Mouse (Mus musculus): ENCODE data around the gene Galr3. TPM values are rescaled to one million over a fixed set of nuclear protein-coding genes. Genes with fewer than 3 reads are reported as not detected.
A peak's percentile ranks its signal among the peaks of the same experiment; 100 is the strongest.

The Galr3 gene
- polyA plus RNA-seq, 1 experiment from 2014 or later, result not detected

GRCm38 (mm10) chr15:79062376-79063159 is 20.9 kb downstream of the Galr3 start, which contains the start of gene Ankrd54:
TSS of gene Ankrd54 (minus strand) at chr15:79062893.
- under 1% methylated on average over 80 of the region's 80 CpGs for WGBS
- no peaks in the 10 kb centered on the region for H3K27me3 ChIP-seq (replicated peaks; ENCODE audit: control insufficient read depth, insufficient read depth, low read length)
- no peaks in the 10 kb centered on the region for H3K9me3 ChIP-seq (ENCODE audit: control insufficient read depth, low read length)
- peaks cover 16% of the 10 kb centered on the region for H3K4me1 ChIP-seq (replicated peaks; ENCODE audit: control insufficient read depth, insufficient read depth, low read length)
- H3K9ac ChIP-seq (replicated peaks; ENCODE audit: low read depth, low read length), result peak within 1 kb of the TSS; percentile 87
- peak; percentile 100 for ATAC-seq
- peak within 1 kb of the TSS; percentile 70 for H3K27ac ChIP-seq (ENCODE audit: low read length)
- peaks cover 11% of the 10 kb centered on the region for H3K36me3 ChIP-seq (ENCODE audit: control insufficient read depth, insufficient read depth)
- peak within 1 kb of the TSS; percentile 89 for H3K4me3 ChIP-seq (replicated peaks; ENCODE audit: low read length)
- H3K4me2 ChIP-seq (ENCODE audit: low read length), result peak within 1 kb of the TSS; percentile 82

GRCm38 (mm10) chr15:79063160-79063740 is 21.6 kb downstream of the Galr3 start:
- Histone ChIP-seq H3K9ac (replicated peaks; ENCODE audit: low read depth, low read length) (peak overlapping the region; percentile 14; the same call in 1 of the 2 replicates), H3K36me3 (ENCODE audit: control insufficient read depth, insufficient read depth) (peaks cover 11% of the 10 kb centered on the region), H3K27ac (ENCODE audit: low read length) (peak overlapping the region; percentile 5; the same call in 1 of the 2 replicates), H3K27me3 (replicated peaks; ENCODE audit: control insufficient read depth, insufficient read depth, low read length) (no peaks in the 10 kb centered on the region; the same call in 1 of the 2 replicates), H3K4me1 (replicated peaks; ENCODE audit: control insufficient read depth, insufficient read depth, low read length) (peaks cover 16% of the 10 kb centered on the region), H3K4me3 (replicated peaks; ENCODE audit: low read length) (peak overlapping the region; percentile 36), H3K9me3 (ENCODE audit: control insufficient read depth, low read length) (no peaks in the 10 kb centered on the region), H3K4me2 (ENCODE audit: low read length) (peak overlapping the region; percentile 55)
- no peak for ATAC-seq
- 9% methylated on average over 14 of the region's 14 CpGs for WGBS

GRCm38 (mm10) chr15:79065086-79065770 is 23.5 kb downstream of the Galr3 start:
- H3K9me3 ChIP-seq (ENCODE audit: control insufficient read depth, low read length), result no peaks in the 10 kb centered on the region
- no peaks in the 10 kb centered on the region; the same call in 1 of the 2 replicates for H3K27me3 ChIP-seq (replicated peaks; ENCODE audit: control insufficient read depth, insufficient read depth, low read length)
- H3K9ac ChIP-seq (replicated peaks; ENCODE audit: low read depth, low read length), result no peak overlapping the region
- H3K4me1 ChIP-seq (replicated peaks; ENCODE audit: control insufficient read depth, insufficient read depth, low read length), result peaks cover 16% of the 10 kb centered on the region
- no peak for ATAC-seq
- WGBS, result 69% methylated on average over 8 of the region's 8 CpGs
- no peaks in the 10 kb centered on the region for H3K36me3 ChIP-seq (ENCODE audit: control insufficient read depth, insufficient read depth)
- H3K4me3 ChIP-seq (replicated peaks; ENCODE audit: low read length), result no peak overlapping the region
- H3K4me2 ChIP-seq (ENCODE audit: low read length), result no peak overlapping the region
- H3K27ac ChIP-seq (ENCODE audit: low read length), result no peak overlapping the region

GRCm38 (mm10) chr15:79066276-79066675 is 24.6 kb downstream of the Galr3 start:
- H3K9ac ChIP-seq (replicated peaks; ENCODE audit: low read depth, low read length), result no peak overlapping the region
- H3K4me2 ChIP-seq (ENCODE audit: low read length), result no peak overlapping the region
- no peaks in the 10 kb centered on the region for H3K36me3 ChIP-seq (ENCODE audit: control insufficient read depth, insufficient read depth)
- peaks cover 14% of the 10 kb centered on the region for H3K4me1 ChIP-seq (replicated peaks; ENCODE audit: control insufficient read depth, insufficient read depth, low read length)
- H3K27ac ChIP-seq (ENCODE audit: low read length), result no peak overlapping the region
- H3K27me3 ChIP-seq (replicated peaks; ENCODE audit: control insufficient read depth, insufficient read depth, low read length), result no peaks in the 10 kb centered on the region; the same call in 1 of the 2 replicates
- H3K4me3 ChIP-seq (replicated peaks; ENCODE audit: low read length), result no peak overlapping the region
- no peaks in the 10 kb centered on the region for H3K9me3 ChIP-seq (ENCODE audit: control insufficient read depth, low read length)
- no peak for ATAC-seq
- 35% methylated on average over 2 of the region's 2 CpGs for WGBS

- 92% methylated on average over 3 of the region's 3 CpGs for WGBS
- Histone ChIP-seq H3K9ac (replicated peaks; ENCODE audit: low read depth, low read length) (no peak overlapping the region), H3K4me3 (replicated peaks; ENCODE audit: low read length) (no peak overlapping the region)
These were observed 25.9 kb downstream of the Galr3 start for GRCm38 (mm10) chr15:79067631-79068030.

GRCm38 (mm10) chr15:79068416-79068815 is 26.7 kb downstream of the Galr3 start:
- Histone ChIP-seq H3K4me3 (replicated peaks; ENCODE audit: low read length) (no peak overlapping the region), H3K4me1 (replicated peaks; ENCODE audit: control insufficient read depth, insufficient read depth, low read length) (peaks cover 3% of the 10 kb centered on the region), H3K27me3 (replicated peaks; ENCODE audit: control insufficient read depth, insufficient read depth, low read length) (no peaks in the 10 kb centered on the region; the same call in 1 of the 2 replicates), H3K27ac (ENCODE audit: low read length) (no peak overlapping the region), H3K9ac (replicated peaks; ENCODE audit: low read depth, low read length) (no peak overlapping the region), H3K36me3 (ENCODE audit: control insufficient read depth, insufficient read depth) (no peaks in the 10 kb centered on the region), H3K9me3 (ENCODE audit: control insufficient read depth, low read length) (no peaks in the 10 kb centered on the region), H3K4me2 (ENCODE audit: low read length) (no peak overlapping the region)
- ATAC-seq, result no peak
- 81% methylated on average over 3 of the region's 3 CpGs for WGBS

More at GRCm38 (mm10) chr15:79067631-79068030, 25.9 kb downstream of the Galr3 start:
- H3K27me3 ChIP-seq (replicated peaks; ENCODE audit: control insufficient read depth, insufficient read depth, low read length), result no peaks in the 10 kb centered on the region; the same call in 1 of the 2 replicates
- no peaks in the 10 kb centered on the region for H3K36me3 ChIP-seq (ENCODE audit: control insufficient read depth, insufficient read depth)
- no peak for ATAC-seq
- no peak overlapping the region for H3K4me2 ChIP-seq (ENCODE audit: low read length)
- H3K4me1 ChIP-seq (replicated peaks; ENCODE audit: control insufficient read depth, insufficient read depth, low read length), result peaks cover 4% of the 10 kb centered on the region
- H3K27ac ChIP-seq (ENCODE audit: low read length), result no peak overlapping the region
- no peaks in the 10 kb centered on the region for H3K9me3 ChIP-seq (ENCODE audit: control insufficient read depth, low read length)

GRCm38 (mm10) chr15:79071117-79072039 is 29.7 kb downstream of the Galr3 start:
- no peak for ATAC-seq
- no peaks in the 10 kb centered on the region; the same call in 1 of the 2 replicates for H3K27me3 ChIP-seq (replicated peaks; ENCODE audit: control insufficient read depth, insufficient read depth, low read length)
- WGBS, result 65% methylated on average over 5 of the region's 5 CpGs

GRCm38 (mm10) chr15:79073752-79074151 is 32.1 kb downstream of the Galr3 start:
- no peak for ATAC-seq
- Histone ChIP-seq H3K4me3 (replicated peaks; ENCODE audit: low read length) (no peak overlapping the region), H3K9me3 (ENCODE audit: control insufficient read depth, low read length) (no peaks in the 10 kb centered on the region), H3K9ac (replicated peaks; ENCODE audit: low read depth, low read length) (no peak overlapping the region), H3K27ac (ENCODE audit: low read length) (no peak overlapping the region), H3K4me1 (replicated peaks; ENCODE audit: control insufficient read depth, insufficient read depth, low read length) (peaks cover 17% of the 10 kb centered on the region), H3K27me3 (replicated peaks; ENCODE audit: control insufficient read depth, insufficient read depth, low read length) (no peaks in the 10 kb centered on the region), H3K36me3 (ENCODE audit: control insufficient read depth, insufficient read depth) (peaks cover 16% of the 10 kb centered on the region), H3K4me2 (ENCODE audit: low read length) (no peak overlapping the region)

More at GRCm38 (mm10) chr15:79071117-79072039, 29.7 kb downstream of the Galr3 start:
- H3K36me3 ChIP-seq (ENCODE audit: control insufficient read depth, insufficient read depth), result no peaks in the 10 kb centered on the region
- no peak overlapping the region for H3K9ac ChIP-seq (replicated peaks; ENCODE audit: low read depth, low read length)
- H3K9me3 ChIP-seq (ENCODE audit: control insufficient read depth, low read length), result no peaks in the 10 kb centered on the region
- no peak overlapping the region for H3K27ac ChIP-seq (ENCODE audit: low read length)
- no peak overlapping the region for H3K4me3 ChIP-seq (replicated peaks; ENCODE audit: low read length)
- H3K4me2 ChIP-seq (ENCODE audit: low read length), result no peak overlapping the region
- peaks cover 14% of the 10 kb centered on the region for H3K4me1 ChIP-seq (replicated peaks; ENCODE audit: control insufficient read depth, insufficient read depth, low read length)
